Mouse (Mus musculus): Measurements from ENCODE around the gene Mrpl42. TPM values are rescaled to one million over a fixed set of nuclear protein-coding genes. Genes with fewer than 3 reads are reported as not detected.

Mrpl42 gene
- polyA plus RNA-seq, 1 experiment = 107 TPM

DNA sequence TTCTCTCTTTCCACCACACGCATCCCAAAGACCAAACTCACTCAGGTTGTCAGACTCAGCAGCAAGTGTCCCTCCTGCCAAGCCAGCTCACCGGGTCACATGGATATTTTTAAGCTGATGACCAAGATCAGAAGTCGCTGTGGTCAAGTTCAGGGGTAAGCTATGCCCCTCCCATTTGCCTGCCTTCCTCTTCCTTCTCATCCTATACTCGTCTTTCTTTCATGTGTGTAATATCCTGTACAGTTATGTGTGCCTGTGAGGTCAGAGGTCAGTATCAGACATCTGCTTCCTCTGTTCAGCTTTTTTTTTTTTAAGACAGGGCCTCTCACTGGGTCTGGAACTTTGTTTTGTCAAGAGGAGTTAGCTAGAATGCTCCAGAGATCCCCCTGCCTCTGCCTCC lies 59.4 kb downstream of the Mrpl42 start:
- H3K36me3 ChIP-seq (ENCODE audit: control insufficient read depth, insufficient read depth, low read length) = no peaks in the 10 kb centered on the region
- TF ChIP-seq POLR2A (IDR thresholded peaks at IDR 0.05; ENCODE audit: control insufficient read depth, extremely low read depth, insufficient read depth, low read length, poor library complexity) (no peak), CTCF (IDR thresholded peaks at IDR 0.05; ENCODE audit: borderline replicate concordance, control insufficient read depth, extremely low read depth, insufficient read depth, low read length, poor library complexity) (no peak)
- H3K4me1 ChIP-seq (replicated peaks; ENCODE audit: control insufficient read depth, insufficient read depth, low read length) = no peaks in the 10 kb centered on the region
- H3K27ac ChIP-seq (ENCODE audit: control insufficient read depth, insufficient read depth, low read length) = no peak overlapping the region
- H3K27me3 ChIP-seq (ENCODE audit: control insufficient read depth, insufficient read depth, low read length) = no peaks in the 10 kb centered on the region
- no peak overlapping the region for H3K4me3 ChIP-seq (ENCODE audit: control insufficient read depth, insufficient read depth, low read length)
- DNase-seq = no peak
- WGBS = 78% methylated on average over 4 of the region's 4 CpGs

DNA sequence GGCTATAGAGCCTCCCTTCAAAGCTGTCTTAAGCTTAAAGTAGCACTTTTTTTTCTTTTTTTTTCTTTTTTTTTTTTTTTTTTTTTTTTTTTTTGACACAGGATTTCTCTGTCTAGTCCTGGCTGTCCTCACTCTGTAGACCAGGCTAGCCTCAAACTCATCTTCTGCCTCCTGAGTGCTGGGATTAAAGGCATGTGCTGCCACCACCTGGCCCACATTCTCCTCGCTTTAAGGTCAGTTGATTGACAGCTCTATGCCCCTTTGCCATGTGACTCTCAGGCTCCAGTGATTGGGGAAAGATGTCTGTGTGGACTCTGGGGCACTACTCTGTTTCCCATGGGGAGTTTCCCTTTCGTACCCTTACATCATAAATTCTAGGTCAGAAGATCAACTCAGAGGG lies 61.2 kb downstream of the Mrpl42 start:
- WGBS = 73% methylated on average over 2 of the region's 2 CpGs
- Histone ChIP-seq H3K27me3 (ENCODE audit: control insufficient read depth, insufficient read depth, low read length) (no peaks in the 10 kb centered on the region), H3K36me3 (ENCODE audit: control insufficient read depth, insufficient read depth, low read length) (no peaks in the 10 kb centered on the region), H3K4me3 (ENCODE audit: control insufficient read depth, insufficient read depth, low read length) (no peak overlapping the region), H3K4me1 (replicated peaks; ENCODE audit: control insufficient read depth, insufficient read depth, low read length) (no peaks in the 10 kb centered on the region), H3K27ac (ENCODE audit: control insufficient read depth, insufficient read depth, low read length) (no peak overlapping the region)
- TF ChIP-seq CTCF (IDR thresholded peaks at IDR 0.05; ENCODE audit: borderline replicate concordance, control insufficient read depth, extremely low read depth, insufficient read depth, low read length, poor library complexity) (no peak), POLR2A (IDR thresholded peaks at IDR 0.05; ENCODE audit: control insufficient read depth, extremely low read depth, insufficient read depth, low read length, poor library complexity) (no peak)
- peak; percentile 4 for DNase-seq

DNA sequence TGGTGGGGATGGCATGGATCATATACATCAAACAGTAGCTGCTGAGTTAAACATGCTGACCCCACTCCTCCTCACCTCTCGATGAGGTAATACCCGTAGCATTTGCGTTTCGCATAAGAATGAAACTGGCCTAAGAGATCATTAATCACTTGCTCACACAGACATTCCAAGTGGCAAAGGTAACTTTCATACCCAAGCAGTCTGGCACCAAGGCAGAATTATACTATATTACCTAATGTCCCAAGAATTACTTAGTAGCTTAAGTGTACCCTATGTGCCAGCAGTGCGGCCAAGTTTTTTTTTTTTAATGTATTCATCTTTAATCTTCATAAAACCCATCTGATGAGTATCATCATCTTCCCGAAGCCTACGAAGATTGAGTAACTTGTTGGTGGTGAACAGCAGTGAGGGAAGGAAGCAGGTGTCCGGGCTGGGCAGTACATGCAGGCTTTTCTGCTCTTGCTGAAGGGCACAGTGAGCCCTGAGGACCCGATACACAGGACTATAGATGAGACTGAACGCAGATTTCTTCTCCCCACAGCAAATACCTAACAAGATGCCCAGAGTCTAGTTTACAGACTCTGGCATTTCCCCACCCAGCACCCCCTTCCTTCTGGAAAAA lies 61.9 kb downstream of the Mrpl42 start:
- Histone ChIP-seq H3K27ac (ENCODE audit: control insufficient read depth, insufficient read depth, low read length) (no peak overlapping the region), H3K4me3 (ENCODE audit: control insufficient read depth, insufficient read depth, low read length) (no peak overlapping the region), H3K4me1 (replicated peaks; ENCODE audit: control insufficient read depth, insufficient read depth, low read length) (no peaks in the 10 kb centered on the region), H3K36me3 (ENCODE audit: control insufficient read depth, insufficient read depth, low read length) (no peaks in the 10 kb centered on the region), H3K27me3 (ENCODE audit: control insufficient read depth, insufficient read depth, low read length) (no peaks in the 10 kb centered on the region)
- DNase-seq = no peak
- 93% methylated on average over 10 of the region's 10 CpGs for WGBS
- TF ChIP-seq POLR2A (IDR thresholded peaks at IDR 0.05; ENCODE audit: control insufficient read depth, extremely low read depth, insufficient read depth, low read length, poor library complexity) = no peak

DNA sequence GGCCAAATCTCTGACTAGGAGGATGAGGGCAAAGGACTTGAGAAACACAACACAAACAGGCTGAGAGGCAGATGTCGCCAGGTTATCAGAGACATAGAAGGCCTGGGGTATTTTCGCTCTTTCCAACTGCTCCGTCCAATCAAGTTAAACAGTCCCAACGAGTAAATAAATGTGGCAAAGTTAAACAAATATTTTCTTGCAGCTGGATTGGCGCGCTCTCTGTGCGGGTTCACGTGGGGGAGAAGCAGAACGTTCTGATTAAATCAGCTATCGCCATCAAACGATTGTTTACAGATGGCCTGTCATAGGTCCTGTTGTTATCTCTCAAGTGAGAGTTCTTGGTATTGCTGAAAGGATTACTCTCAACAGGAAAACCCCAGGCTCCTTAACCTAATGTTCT lies 62.8 kb downstream of the Mrpl42 start:
- no peak for DNase-seq
- no peaks in the 10 kb centered on the region for H3K27me3 ChIP-seq (ENCODE audit: control insufficient read depth, insufficient read depth, low read length)
- H3K4me1 ChIP-seq (replicated peaks; ENCODE audit: control insufficient read depth, insufficient read depth, low read length) = no peaks in the 10 kb centered on the region
- no peak overlapping the region for H3K27ac ChIP-seq (ENCODE audit: control insufficient read depth, insufficient read depth, low read length)
- H3K4me3 ChIP-seq (ENCODE audit: control insufficient read depth, insufficient read depth, low read length) = no peak overlapping the region
- no peaks in the 10 kb centered on the region for H3K36me3 ChIP-seq (ENCODE audit: control insufficient read depth, insufficient read depth, low read length)
- WGBS = 87% methylated on average over 11 of the region's 11 CpGs
- TF ChIP-seq CTCF (IDR thresholded peaks at IDR 0.05; ENCODE audit: borderline replicate concordance, control insufficient read depth, extremely low read depth, insufficient read depth, low read length, poor library complexity) (no peak), POLR2A (IDR thresholded peaks at IDR 0.05; ENCODE audit: control insufficient read depth, extremely low read depth, insufficient read depth, low read length, poor library complexity) (no peak)

Other genes with a start within 250 kb of the Mrpl42 start
- 15.2 and 15.8 TPM in 2 replicates for gene Cradd, start 177.8 kb downstream of the Mrpl42 start, polyA plus RNA-seq (2012; rRNA removed)
- 18.4 and 19.4 TPM in 2 replicates for gene Socs2, start 84.8 kb downstream of the Mrpl42 start, polyA plus RNA-seq (2012; rRNA removed)
- 63.5 and 65.8 TPM in 2 replicates for gene Ube2n, start 13.2 kb upstream of the Mrpl42 start, polyA plus RNA-seq (2012; rRNA removed)
- 15.9 and 20.5 TPM in 2 replicates for gene Nudt4, start 62.2 kb upstream of the Mrpl42 start, polyA plus RNA-seq (2012; rRNA removed)
- not detected in 2 replicates for gene Anapc15-ps, start 171.5 kb upstream of the Mrpl42 start, polyA plus RNA-seq (2012; rRNA removed)

All from thymus, adult 2 months (tissue).